Mouse (Mus musculus) cerebellum, postnatal 10 days (tissue): ENCODE results near the gene Pip5k1a.
A peak's percentile ranks its signal among the peaks of the same experiment; 100 is the strongest.
"Not testable (repeated sequence)": the region's sequence is repeated elsewhere in the genome, so short reads cannot be mapped to it uniquely, and the experiment has no call there.

ENCODE experiments used
- DNase-seq, 2 experiments: peaks; one replicate each; pipeline ENCODE4 v3.0.0; 2021; ENCODE audit warnings: mixed read lengths in 2 of 2

Gene Pip5k1a

DNA sequence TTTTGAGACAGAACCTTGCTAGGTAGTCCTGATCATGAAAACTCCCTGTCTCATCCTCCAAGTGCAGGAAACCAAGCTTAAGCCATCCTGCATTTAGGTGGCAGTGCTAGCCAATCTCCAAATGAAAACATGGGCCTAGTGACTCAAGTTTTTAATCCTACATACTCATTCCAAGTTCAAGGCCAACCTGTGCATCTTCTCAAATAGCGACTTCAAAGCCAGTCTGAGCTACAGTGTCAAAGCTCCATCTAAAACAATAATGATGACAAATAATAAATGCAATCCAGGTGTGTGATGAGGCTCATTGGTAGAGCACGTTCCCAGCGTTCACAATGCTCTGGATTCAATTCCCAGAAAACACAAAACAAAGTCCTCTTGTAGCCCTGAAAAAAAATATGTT, 65.1 kb downstream of the Pip5k1a start:
- DNase-seq: no peak

DNA sequence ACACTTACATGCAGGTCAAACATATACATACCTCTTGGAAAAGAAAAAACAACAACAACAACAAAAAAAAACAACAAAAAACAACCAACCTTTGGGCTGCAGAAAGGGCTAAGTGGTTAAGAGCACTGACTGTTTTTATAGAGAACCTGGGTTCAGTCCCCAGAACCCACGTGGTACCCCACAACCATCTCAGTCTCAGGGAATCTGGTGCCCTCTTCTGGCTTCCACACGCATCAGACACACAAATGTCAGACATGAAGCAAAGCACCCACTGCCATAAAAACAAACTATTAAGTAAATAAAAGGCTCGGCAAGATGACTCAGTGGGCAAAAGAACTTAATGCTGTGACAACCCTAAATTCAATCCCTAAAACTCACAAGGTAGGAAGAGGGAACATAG, 76.8 kb downstream of the Pip5k1a start:
- peak in 1 of 2 experiments; percentile 10 for DNase-seq

GRCm38 (mm10) chr3:95029291-95029827, 77.4 kb downstream of the Pip5k1a start:
- not testable (repeated sequence) for DNase-seq

DNA sequence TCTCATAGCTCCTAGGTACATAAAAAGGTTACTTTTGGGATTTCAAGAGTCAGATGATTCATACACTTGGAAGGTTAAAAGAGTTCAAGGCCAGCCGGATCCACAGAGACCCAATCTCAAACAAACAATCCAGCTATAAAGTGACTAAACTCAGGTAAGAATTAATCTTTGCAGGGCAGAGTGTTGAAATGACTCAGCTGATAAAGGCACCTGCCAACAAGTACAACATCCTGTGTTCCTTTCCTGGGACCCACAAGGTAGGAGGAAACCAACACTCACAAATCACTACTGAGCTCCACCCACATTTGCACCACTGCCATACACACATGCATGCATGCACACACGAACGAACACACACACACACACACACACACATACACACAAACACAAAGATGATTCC, 78.1 kb downstream of the Pip5k1a start:
- DNase-seq: no peak

DNA sequence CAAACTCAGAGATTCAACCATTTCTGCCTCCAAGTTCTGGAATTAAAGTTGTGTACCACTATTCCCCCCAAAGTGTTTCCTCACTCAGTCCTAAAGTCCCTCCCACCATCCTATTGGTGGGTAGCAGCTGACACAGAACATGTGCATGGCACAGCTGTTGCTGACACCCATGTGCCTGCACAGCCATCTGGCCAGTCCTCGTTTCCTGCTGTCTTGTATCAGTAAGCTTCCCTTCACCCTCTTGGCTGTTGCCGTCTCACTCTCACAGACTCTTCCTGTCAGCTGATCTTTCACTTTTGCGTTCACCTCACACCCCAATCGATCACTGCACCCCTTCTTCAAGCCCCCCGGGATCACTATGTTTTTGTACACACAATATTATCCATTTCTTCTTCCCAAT, 79.0 kb downstream of the Pip5k1a start:
- DNase-seq: peak in 1 of 2 experiments; percentile 52

GRCm38 (mm10) chr3:95027057-95027645, 79.6 kb downstream of the Pip5k1a start:
- DNase-seq: peak in 1 of 2 experiments; percentile 31

GRCm38 (mm10) chr3:95025202-95025601, 81.5 kb downstream of the Pip5k1a start:
- DNase-seq: no peak

DNA sequence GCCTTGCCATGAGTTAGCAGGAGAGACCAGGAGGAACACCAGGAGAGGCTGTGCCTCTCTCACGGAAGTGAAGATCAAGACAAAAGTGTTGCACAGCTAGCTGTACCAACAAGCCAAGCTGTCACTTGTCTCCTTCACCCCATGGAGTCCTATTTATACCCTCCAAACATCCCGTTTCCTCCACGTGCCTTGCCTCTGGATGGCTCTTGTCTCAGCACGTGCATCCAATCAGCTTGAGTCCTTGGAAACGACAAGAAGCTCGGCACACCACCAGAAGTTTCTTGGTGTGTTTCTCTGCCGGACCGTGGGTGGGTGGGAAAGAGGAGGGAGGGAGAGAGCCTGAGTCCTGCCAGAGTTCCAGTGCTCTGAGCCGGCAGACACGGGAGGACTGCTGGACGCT, 82.2 kb downstream of the Pip5k1a start:
- peak; percentile 47 to 53 for DNase-seq

DNA sequence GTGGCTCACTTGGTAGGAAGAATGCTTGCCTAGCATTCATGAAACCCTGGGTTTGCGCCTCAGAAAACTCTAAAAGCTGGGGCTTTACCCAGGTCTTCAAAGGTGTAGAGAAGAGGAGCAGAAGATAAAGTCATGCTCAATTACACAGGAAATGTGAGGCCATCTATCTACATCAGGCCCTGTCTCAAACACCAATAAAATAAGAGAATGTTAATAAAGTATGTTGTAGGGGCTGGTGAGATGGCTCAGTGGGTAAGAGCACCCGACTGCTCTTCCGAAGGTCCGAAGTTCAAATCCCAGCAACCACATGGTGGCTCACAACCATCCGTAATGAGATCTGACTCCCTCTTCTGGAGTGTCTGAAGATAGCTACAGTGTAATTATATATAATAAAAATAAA, 85.8 kb downstream of the Pip5k1a start:
- DNase-seq: not testable (repeated sequence)

DNA sequence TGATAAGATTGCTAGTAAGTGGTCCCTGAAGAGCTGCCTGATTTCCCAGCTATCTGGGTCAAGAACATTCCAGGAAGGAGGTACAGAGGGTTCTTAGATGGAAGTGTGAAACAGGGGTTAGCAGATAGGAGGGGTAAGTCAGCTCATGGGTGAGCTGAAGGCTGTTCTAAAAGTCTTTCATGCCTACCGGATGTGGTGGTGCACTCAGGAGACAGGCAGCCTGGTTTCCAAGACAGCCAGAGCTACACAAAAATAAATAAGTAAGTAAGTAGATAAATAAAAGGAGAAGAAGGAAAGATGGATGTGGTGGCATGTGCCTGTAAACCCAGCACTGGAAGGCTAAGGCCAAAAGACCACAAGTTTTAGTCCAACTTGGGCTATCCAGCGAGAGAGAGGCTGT, 88.0 kb downstream of the Pip5k1a start:
- no peak for DNase-seq

DNA sequence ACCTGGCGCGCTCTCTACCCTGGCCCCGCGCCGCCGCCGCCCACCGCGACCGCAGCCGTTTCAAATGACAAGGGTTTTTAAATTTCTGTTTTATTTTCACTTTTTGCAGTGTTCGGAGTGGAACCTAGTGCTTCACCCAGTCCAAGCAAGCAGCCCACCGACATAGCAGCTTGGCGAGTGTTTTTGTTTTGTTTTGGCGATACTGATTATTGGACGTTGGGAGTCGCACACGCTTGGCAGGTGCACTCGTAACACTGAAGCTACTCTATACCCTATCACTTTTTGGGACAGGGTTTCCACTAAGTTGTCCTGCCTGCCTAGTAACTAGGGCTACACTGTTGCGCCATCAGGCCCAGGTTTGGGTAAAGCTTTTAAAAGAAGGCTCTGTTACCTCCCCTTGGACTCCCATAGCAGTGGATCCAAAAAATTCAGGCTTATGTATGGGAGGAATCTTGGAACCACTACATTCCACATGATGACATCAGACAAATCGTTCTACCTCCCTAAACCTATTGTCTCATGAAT, 90.1 kb downstream of the Pip5k1a start:
- DNase-seq: no peak

DNA sequence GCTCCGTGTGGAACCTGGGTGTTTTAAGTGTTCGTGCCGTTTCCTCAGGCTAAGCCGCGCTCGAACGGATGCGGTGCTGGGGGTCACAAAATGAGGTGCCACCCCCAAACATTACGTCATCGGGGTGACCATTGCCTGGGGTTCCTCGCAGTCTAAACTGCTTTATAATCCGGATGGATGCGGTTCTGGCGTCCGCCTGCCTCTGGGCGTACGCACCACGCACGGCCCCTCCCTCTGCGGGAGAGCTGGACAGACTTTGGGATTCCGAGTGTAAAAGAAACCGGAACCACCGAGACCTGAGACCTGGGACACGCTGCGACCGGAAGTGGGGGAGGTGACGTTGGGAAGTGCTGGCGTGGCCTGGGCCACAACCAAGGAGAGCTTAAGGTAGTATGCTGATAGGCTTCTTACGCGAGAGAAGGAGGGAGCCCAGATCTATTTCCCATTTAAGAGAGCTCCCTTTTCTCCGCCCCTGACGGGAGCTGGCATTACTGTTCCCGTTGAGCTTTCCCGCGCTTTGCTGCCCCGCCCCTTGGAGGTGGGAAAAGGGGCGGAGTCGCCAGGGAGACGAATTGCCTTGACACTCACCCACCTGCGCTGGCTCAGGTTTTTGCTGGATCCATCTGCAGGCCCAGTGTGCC, 90.7 kb downstream of the Pip5k1a start:
- DNase-seq: peak; percentile 98

DNA sequence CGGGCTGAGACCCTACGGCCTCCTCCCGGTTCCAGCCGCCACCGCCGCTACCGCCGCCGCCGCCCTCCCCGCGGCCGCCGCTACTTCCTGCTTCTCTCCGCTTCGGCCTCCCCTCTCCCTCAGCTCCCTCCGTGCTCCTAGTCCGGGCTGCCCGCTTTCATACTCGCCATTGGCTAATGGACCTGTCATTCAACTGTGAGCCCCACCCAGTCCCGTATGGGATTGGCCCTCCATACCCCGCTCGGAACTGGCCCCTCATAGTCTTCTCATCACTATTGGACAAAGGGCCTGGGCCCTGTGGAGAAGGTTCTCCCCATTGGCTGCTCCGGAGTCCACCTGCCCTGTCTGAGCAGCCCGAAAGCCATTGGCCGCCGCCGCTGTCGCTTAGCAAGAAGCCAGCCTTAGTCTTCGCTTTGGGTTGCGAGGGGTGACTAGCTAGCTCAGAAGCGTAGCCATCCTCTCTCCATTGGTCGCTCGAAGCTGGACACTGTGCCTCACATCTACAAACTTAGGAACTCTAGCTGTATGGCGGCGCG, 91.3 kb downstream of the Pip5k1a start, which contains the start of gene Zfp687:
Gene Zfp687 (minus strand): TSS at position 112 of the 536 bp plus-strand sequence.
- peak; percentile 100 for DNase-seq

DNA sequence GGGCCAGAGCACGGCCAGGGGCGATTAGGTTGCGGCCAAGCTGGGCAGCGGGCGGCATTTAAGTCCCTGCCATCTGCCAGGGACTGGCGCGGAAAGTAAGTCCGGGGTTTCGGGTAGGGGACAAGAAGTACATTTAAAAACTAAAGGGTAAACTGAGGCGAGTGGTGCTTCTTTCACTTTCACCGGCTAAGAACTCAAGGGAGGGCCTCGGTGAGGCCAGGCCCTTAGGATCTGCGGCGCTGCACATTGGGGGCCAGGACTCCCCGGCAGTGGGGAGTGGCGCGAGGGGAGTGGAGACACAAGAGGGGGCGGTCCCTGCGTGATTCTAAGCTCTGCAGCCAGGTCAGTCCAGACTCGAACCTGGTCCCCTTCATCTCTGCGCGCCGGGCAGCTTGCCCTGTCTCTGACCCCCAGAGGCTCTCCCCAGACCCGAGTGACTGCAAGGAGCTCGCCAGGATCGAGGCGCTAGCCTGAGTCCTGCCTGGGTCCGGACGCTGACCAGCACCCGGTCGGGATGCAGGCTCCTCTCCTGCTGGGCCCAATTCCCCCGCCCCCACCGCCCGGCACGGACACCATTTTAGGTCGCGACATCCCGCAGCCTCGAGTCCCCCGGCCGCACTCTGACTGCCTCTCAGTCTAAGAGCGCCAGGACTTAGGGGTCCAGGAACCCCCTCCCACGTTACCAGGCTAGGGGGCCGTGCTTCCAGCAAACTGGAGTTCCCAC, 92.1 kb downstream of the Pip5k1a start:
- peak; percentile 80 to 81 for DNase-seq

DNA sequence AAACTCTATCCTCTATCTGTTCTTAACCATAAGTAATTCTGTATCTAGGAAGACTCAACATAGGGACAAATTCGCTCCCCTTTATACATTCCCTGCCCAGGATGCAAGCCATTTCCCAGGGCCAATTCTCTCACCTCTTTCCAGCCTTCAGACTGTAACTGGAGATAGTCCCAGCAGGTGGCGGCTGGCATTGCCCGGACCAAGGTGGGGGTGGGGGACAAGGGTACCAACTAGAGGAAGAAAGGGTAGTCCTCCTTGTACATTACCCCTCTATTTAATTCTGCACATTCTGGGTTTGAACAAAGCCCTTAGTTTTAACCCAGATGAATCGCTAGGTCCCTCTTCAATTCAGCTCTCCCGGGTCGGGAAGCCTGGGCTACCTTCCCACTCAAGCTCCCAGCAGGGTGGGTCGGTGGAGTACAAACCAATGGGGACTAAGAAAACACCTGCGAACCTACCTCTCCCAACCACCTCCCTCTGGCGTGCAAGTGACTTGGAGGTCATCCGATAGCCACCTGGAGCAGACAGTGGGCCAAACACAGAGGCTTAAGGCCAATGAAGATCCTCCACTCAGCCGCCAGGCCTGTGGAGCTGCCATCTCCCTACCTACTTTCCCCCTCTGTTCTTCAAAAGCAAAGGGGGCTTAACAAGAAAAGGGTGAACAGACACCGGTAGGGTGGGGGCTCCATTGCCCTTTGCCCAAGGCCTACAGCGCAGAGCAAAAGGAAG, 92.9 kb downstream of the Pip5k1a start:
- peak; percentile 82 to 85 for DNase-seq

DNA sequence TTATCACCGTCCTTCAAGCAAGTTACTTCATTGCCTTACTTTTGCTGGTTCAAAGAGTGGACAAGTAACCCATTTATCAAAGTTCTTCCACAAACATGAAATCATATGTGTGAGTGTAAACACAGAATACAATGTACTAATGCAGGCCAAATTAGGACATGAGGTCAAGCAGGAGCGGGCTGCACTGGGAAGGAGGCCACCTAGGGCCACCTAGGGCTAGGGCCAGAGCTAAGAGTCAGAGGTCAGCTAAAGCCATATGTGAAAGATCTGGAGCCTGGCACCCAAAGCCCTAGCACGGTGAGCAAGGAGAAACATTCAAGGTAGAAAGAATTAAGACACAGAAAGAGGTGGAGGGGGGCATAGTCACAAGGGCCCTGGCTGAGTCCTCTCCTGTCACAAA, 93.7 kb downstream of the Pip5k1a start:
- DNase-seq: peak in 1 of 2 experiments; percentile 12

DNA sequence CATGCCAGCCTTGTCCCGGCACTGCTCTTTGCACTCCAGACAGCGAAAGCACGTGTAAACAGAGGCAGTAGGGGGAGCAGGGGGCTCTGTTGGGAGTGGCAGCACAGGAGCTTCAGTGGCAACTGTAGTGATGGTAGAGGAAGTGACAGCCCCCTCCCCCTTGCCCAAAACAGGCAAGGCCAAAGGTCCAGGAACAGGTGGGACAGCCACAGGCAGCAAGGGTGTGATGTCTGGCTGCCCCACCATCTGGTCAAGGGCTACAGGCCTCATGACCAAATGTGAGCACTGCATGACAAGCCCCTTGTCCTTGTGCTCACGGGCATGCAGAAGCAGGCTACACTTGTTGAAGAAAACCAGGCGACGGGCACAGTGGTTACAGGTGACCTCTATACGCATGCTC, 96.3 kb downstream of the Pip5k1a start:
- DNase-seq: peak in 1 of 2 experiments; percentile 58
